Mouse (Mus musculus): ENCODE data around the gene Sdhaf3.

Gene Sdhaf3

DNA sequence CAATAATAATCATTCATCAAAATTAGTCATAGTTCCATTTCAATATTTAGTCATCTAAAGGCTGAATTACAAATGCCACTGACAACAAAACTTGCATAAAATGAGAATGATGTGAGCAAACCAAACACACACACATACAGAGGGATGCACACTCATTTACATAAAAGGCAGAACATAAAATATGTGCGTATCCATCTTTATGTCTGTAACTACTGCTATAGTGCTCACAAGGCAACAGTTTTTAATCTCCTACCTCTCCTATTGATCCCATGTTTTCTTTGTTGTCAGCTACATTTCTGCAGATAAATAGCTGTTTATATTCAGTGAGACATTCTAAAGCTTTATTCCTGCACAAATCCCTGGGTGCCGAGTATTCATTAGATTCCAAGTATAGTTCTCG lies 107.0 kb downstream of the Sdhaf3 start:
- no peak for DNase-seq (ENCODE audit: extremely low read depth, low read depth)

DNA sequence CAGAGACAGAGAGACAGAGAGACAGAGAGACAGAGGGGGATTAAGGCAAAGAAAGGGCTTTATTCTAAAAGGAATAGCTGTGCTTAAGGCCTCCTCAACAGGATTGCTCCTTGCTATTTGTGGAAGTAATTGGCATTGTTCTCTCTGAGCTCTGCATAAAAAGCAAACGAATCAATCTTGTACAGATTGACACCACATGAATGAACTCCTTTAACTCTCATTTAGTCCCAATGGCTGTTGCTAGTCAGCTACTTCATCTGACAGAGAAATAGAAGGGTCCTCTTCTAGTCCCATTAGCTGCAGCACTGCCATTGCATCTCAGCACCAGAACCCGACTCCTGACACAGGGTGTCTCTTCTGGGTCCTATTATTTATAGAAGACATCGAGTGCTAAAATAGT lies 113.0 kb downstream of the Sdhaf3 start:
- DNase-seq (ENCODE audit: extremely low read depth, low read depth): no peak

DNA sequence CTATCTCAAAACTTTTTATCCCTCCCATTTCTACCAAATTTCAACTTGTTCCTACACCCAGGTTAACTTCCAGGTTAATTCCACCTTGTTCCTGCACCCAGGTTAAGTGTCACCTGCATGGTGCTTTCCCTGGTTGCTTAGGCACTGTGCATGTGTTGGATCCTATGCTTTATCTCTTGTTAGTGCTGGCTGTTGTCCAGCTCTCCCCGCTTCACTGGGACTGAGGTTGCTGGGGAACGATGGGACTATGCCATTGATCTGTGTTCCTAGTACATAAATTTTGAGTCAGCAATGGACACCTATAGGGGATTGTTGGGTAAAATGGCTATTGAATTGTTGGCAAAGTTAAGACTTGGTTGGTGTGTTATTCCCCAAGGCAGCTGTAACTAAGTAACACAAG lies 113.7 kb downstream of the Sdhaf3 start:
- DNase-seq (ENCODE audit: extremely low read depth, low read depth): no peak

DNA sequence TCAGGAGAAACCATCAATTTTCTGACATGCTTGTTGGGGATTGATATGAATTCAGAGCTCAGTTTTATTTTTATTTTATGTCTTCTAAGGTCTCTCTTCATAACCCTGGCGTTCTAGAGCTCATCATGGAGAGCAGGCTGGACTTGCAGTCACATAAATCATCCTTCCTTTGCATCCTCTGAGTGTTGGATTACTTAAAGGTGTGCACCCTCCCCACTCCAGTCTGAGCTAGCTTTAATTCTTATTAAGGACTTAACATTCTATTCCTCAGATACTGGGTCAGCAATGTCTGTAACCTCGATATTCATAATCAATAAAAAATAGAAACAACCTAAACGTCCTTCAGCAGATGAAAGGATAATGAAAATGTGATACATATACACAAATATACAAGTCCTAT lies 126.2 kb downstream of the Sdhaf3 start:
- DNase-seq (ENCODE audit: extremely low read depth, low read depth): no peak

DNA sequence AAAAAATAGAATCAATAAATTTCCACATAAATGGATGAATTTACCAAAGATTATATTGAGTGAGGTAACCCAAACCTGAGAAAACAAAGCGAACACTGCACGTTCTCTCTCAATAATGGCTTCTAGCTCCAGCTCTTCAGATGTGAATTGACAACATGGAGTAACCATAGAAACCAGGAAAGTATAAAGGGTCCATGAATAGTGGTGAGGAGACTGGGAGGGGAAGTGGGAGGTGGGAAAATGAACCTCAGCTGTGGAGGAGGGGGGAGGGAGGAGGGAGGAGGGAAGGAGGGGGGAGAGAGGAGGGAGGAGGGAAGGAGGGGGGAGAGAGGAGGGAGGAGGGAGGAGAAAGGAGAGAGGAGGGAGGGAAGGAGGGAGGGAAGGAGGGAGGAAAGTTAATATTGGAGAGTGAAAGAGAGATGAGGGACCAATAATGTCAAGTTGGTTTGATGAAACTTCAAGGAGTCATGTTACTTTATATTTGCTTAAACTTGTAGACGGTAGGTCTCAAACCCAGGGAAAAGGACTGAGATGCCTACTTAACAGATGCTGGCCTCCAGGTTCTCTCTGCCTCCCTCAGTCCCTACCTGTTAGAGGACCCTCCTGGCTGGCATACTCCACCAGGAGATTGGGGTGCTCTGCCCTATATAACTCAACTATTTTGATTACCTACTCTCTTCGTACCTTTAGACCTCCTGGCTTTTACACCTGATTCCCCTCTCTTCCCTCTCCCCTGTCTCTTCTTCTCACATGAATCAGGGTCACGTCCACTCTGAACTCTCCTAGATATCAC lies 126.9 kb downstream of the Sdhaf3 start:
- no peak for DNase-seq (ENCODE audit: extremely low read depth, low read depth)

DNA sequence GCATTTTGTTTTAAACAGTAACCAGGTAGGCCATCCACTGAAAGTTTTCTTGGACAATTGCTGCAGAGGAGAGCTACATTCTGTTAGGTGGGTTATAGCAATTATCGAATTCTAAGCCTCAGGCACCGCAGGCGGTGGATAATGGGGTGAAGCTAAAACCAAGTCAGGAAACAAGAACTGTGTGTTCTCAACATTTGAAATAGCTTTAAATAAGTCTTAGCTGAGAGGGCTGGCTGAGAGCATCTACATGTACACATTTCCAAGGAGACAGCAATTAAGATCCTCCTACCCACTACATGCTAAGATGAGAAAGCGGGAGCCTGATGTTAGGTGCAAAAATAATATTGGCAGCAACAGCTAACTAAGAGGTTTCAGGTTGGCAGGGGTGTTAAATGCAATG lies 127.9 kb downstream of the Sdhaf3 start:
- DNase-seq (ENCODE audit: extremely low read depth, low read depth): no peak

DNA sequence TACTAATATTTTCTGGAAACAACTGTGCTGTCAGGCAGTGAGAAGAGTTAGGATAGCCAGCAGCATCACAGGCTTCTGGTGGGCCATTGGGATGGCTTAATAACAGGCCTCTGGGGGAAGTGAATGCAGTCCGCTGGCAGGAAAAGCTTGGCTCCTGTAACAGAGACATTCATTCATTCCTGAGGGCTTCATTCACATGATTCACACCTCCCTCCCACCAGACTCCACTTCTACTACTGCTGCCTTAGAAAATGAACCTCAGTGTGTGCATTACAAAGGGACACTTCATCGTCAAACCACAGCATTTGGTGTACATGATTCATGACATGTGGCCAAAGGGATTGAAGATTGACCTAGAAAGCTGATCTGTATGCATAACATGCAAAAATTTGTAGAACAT lies 128.6 kb downstream of the Sdhaf3 start:
- DNase-seq (ENCODE audit: extremely low read depth, low read depth): no peak

DNA sequence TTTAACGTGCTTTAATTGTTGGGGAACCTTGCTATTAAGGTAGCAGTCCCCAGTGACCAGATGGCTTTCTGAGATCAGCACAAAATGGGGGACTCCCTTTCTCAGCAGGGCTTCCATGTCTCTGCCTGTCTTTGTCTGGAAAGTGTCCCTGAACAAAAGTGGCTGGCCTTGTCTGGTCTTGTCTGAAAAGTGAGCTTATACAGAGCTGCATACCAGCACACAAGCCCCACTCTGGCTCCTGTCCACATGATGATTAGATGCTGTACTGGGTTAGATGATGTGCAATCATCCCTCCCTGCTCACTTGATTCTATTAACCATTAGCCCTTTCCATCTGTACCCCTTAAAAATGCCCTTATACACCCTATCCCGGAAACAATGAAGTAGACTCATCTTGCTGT lies 129.7 kb downstream of the Sdhaf3 start:
- DNase-seq (ENCODE audit: extremely low read depth, low read depth): no peak

DNA sequence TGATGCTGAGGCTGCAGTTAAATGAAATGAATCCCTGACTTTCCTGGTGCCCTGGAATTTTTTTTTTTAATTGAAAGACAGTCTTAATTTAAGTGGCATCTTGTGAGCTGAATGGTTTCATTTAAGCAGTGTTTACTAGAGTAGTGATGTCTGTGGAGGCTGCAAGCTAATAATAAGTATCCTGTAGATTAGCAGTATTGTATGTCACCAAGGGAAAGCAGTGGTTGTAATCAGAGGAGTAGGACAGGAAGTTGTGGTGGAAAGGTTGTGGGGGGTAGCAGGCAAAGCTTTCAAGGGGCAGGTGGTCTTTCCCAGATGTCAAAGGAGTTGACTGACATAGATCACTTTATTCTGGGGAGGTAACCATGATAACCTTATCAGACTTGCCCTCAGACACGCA lies 136.3 kb downstream of the Sdhaf3 start:
- no peak for DNase-seq (ENCODE audit: extremely low read depth, low read depth)

All from MEL-GATA-1-ER (cell line).